Mouse (Mus musculus) forelimb bud, embryonic 11.5 days (tissue): ENCODE measurements around the gene Rft1.
A peak's percentile ranks its signal among the peaks of the same experiment; 100 is the strongest.
"Not testable (repeated sequence)": the region's sequence is repeated elsewhere in the genome, so short reads cannot be mapped to it uniquely, and the experiment has no call there.

Experiments used
- DNase-seq: peaks from one replicate; pipeline ENCODE4 v3.0.0-alpha.2; 2012; ENCODE audit warnings: low read depth, low spot score

Rft1 gene

GRCm38 (mm10) chr14:30671986-30672312 lies 17.8 kb downstream of the Rft1 start:
- peak; percentile 87 for DNase-seq

GRCm38 (mm10) chr14:30674947-30675346 lies 20.8 kb downstream of the Rft1 start:
- DNase-seq = no peak

- no peak for DNase-seq
These were observed 28.0 kb downstream of the Rft1 start for GRCm38 (mm10) chr14:30682131-30682530.

- no peak for DNase-seq
These were observed 36.5 kb downstream of the Rft1 start for GRCm38 (mm10) chr14:30690685-30691084.

- DNase-seq = no peak
These were observed 38.3 kb downstream of the Rft1 start for GRCm38 (mm10) chr14:30692439-30692838.

GRCm38 (mm10) chr14:30694786-30695185 lies 40.6 kb downstream of the Rft1 start:
- no peak for DNase-seq

GRCm38 (mm10) chr14:30695609-30696008 lies 41.4 kb downstream of the Rft1 start:
- no peak for DNase-seq

GRCm38 (mm10) chr14:30697407-30698052 lies 43.4 kb downstream of the Rft1 start:
- DNase-seq = no peak

- peak; percentile 61 for DNase-seq
These were observed 45.5 kb downstream of the Rft1 start for GRCm38 (mm10) chr14:30699656-30700055.

- DNase-seq = no peak
These were observed 48.4 kb downstream of the Rft1 start for GRCm38 (mm10) chr14:30702512-30702911.

- DNase-seq = no peak
These were observed 48.9 kb downstream of the Rft1 start for GRCm38 (mm10) chr14:30703079-30703478.

GRCm38 (mm10) chr14:30704098-30704855 lies 50.1 kb downstream of the Rft1 start:
- no peak for DNase-seq

GRCm38 (mm10) chr14:30711892-30712291 lies 57.7 kb downstream of the Rft1 start:
- no peak for DNase-seq

- no peak for DNase-seq
These were observed 59.6 kb downstream of the Rft1 start for GRCm38 (mm10) chr14:30713769-30714168.

- DNase-seq = peak; percentile 72
These were observed 60.8 kb downstream of the Rft1 start, which contains the start of gene Sfmbt1 for GRCm38 (mm10) chr14:30714799-30715617. Gene Sfmbt1, plus strand, starts transcription at chr14:30714849.

- DNase-seq = no peak
These were observed 61.5 kb downstream of the Rft1 start for GRCm38 (mm10) chr14:30715618-30716050.

GRCm38 (mm10) chr14:30716051-30716952 lies 62.1 kb downstream of the Rft1 start:
- DNase-seq = peak; percentile 43

GRCm38 (mm10) chr14:30716953-30717285 lies 62.8 kb downstream of the Rft1 start:
- peak; percentile 10 for DNase-seq

- DNase-seq = not testable (repeated sequence)
These were observed 64.5 kb downstream of the Rft1 start for GRCm38 (mm10) chr14:30718696-30719095.

- no peak for DNase-seq
These were observed 65.4 kb downstream of the Rft1 start for GRCm38 (mm10) chr14:30719514-30719913.

GRCm38 (mm10) chr14:30721850-30722249 lies 67.7 kb downstream of the Rft1 start:
- no peak for DNase-seq
